Mouse (Mus musculus): ENCODE results near the gene Gm21974. TPM values are rescaled to one million over a fixed set of nuclear protein-coding genes. Genes with fewer than 3 reads are reported as not detected.

Gene Gm21974
- polyA plus RNA-seq, 1 experiment from 2014 or later: not detected

DNA sequence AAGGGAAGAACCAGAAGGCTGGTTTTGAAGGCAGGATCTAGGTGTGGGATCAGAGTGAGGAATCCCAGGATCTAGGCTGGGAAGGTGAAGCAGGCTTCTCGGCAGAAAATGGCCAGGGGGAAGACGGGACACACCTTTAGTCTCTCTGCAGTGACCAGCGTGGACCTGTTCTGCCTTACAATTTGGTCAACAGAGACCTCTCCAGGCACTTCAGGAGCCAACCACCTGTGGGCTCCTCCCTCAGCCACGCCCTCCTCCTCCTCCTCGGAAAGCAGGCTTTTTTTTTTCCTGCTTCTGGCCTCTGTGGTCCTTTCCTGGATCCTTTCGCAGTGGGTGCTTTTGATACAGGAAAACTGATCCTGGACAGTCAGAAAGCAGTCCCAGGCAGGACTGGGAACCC lies 34.7 kb upstream of the Gm21974 start, which contains the start of gene Prss8:
Gene Prss8, minus strand, starts transcription at position 182 of the 400 bp plus-strand sequence.
- H3K36me3 ChIP-seq: peaks cover 21% of the 10 kb centered on the region
- peak within 1 kb of the TSS; percentile 46 for H3K4me3 ChIP-seq (replicated peaks)
- 25% methylated on average over 6 of the region's 6 CpGs for WGBS (ENCODE audit: insufficient replicate concordance)
- peak within 1 kb of the TSS; percentile 55 for H3K4me2 ChIP-seq
- no peak within 1 kb of the TSS for H3K27ac ChIP-seq
- H3K9ac ChIP-seq: peak within 1 kb of the TSS; percentile 66
- H3K9me3 ChIP-seq (replicated peaks): no peaks in the 10 kb centered on the region
- no peak for DNase-seq
- H3K27me3 ChIP-seq: no peaks in the 10 kb centered on the region; the same call in 1 of the 2 replicates
- ATAC-seq (ENCODE audit: low read depth): no peak; the same call in 1 of the 2 replicates
- peaks cover 58% of the 10 kb centered on the region for H3K4me1 ChIP-seq (replicated peaks)

DNA sequence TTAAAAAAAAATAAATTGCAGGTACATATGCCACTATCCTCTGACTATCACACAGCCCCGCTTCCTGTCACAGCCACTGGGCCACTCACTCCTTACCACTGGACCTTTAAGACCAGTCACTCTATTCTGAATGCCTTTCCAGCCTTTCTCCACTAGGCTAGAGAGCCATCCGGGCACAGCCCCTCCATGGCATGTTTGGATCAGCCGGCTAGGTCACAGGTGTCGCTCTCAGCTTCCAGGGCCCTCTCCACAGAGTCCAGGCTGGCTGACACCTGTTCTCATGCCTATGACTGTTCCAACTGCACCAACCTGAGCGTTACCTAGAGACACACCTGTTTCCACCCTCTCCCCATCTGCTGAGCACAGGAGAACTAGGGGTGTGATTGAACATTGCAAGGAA lies 33.3 kb upstream of the Gm21974 start:
- Histone ChIP-seq H3K27ac (no peak overlapping the region), H3K9me3 (replicated peaks) (no peaks in the 10 kb centered on the region), H3K4me2 (peak overlapping the region; percentile 55), H3K36me3 (peaks cover 30% of the 10 kb centered on the region), H3K9ac (0 out of 2 replicates have a peak overlapping the region, but pooled peaks have one; percentile 66), H3K4me1 (replicated peaks) (peaks cover 56% of the 10 kb centered on the region), H3K27me3 (no peaks in the 10 kb centered on the region; the same call in 1 of the 2 replicates), H3K4me3 (replicated peaks) (peak overlapping the region; percentile 46; the same call in 1 of the 2 replicates)
- WGBS (ENCODE audit: insufficient replicate concordance): 57% methylated on average over 5 of the region's 5 CpGs
- no peak for ATAC-seq (ENCODE audit: low read depth)
- no peak for DNase-seq

- H3K4me3 ChIP-seq (replicated peaks): no peak overlapping the region
- H3K4me1 ChIP-seq (replicated peaks): peaks cover 56% of the 10 kb centered on the region
- no peaks in the 10 kb centered on the region; the same call in 1 of the 2 replicates for H3K27me3 ChIP-seq
- ATAC-seq (ENCODE audit: low read depth) (no peak), DNase-seq (no peak)
- H3K36me3 ChIP-seq: peaks cover 36% of the 10 kb centered on the region
- no peaks in the 10 kb centered on the region for H3K9me3 ChIP-seq (replicated peaks)
- no peak overlapping the region for H3K4me2 ChIP-seq
- no peak overlapping the region for H3K27ac ChIP-seq
- 86% methylated on average over 11 of the region's 11 CpGs for WGBS (ENCODE audit: insufficient replicate concordance)
- H3K9ac ChIP-seq: no peak overlapping the region
These were observed 32.5 kb upstream of the Gm21974 start for GRCm38 (mm10) chr7:127927726-127928125.

DNA sequence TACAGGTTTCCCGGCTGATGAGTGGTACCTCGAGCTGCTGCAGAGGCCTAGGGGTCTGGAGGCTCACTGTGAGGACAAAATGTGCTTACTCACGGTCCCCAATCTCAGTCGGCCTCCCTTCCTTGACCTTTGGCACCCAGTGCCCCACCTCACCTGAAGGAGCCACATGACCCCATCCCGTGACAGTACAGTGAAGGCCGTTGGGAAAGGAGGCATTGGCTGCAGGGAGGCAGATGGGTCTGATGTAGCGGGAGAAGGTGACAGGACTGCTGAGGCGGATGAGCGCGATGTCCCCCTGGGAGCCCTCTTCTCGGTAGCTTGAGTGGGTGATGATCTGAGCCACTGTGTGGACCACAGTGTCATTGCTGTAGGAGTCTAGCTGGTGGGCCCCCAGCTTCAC lies 31.6 kb upstream of the Gm21974 start:
- H3K9me3 ChIP-seq (replicated peaks): no peaks in the 10 kb centered on the region
- no peaks in the 10 kb centered on the region; the same call in 1 of the 2 replicates for H3K27me3 ChIP-seq
- 78% methylated on average over 11 of the region's 11 CpGs for WGBS (ENCODE audit: insufficient replicate concordance)
- H3K36me3 ChIP-seq: peaks cover 36% of the 10 kb centered on the region
- H3K4me1 ChIP-seq (replicated peaks): peaks cover 59% of the 10 kb centered on the region
- H3K4me2 ChIP-seq: no peak overlapping the region
- no peak overlapping the region for H3K4me3 ChIP-seq (replicated peaks)
- H3K27ac ChIP-seq: 0 out of 2 replicates have a peak overlapping the region, but pooled peaks have one; percentile 16
- ATAC-seq (ENCODE audit: low read depth): no peak
- no peak for DNase-seq
- H3K9ac ChIP-seq: no peak overlapping the region

DNA sequence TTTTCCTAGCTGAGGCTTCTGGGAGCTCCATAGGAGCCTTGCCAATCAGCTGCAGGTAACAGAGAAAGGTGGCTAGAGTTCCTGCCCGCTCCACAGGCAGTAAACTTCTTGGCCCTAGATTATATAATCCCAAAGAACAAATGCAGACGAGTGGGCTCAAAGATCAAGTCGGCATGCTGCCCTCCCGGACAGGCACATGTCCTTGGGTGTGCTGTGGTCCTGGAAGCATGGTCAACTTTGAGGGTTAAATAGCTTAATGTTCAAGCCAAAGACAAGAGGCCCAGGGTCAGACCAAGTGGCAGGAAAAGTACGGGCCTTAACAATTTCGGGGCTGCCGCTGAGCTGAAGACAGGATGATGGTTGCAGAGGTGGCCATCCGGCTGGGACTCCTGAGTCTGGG lies 30.8 kb upstream of the Gm21974 start:
- ATAC-seq (ENCODE audit: low read depth) (no peak), DNase-seq (no peak)
- H3K27me3 ChIP-seq: no peaks in the 10 kb centered on the region; the same call in 1 of the 2 replicates
- H3K9ac ChIP-seq: no peak overlapping the region
- no peak overlapping the region; the same call in 1 of the 2 replicates for H3K27ac ChIP-seq
- 78% methylated on average over 8 of the region's 8 CpGs for WGBS (ENCODE audit: insufficient replicate concordance)
- no peak overlapping the region for H3K4me3 ChIP-seq (replicated peaks)
- no peak overlapping the region for H3K4me2 ChIP-seq
- H3K4me1 ChIP-seq (replicated peaks): peaks cover 58% of the 10 kb centered on the region
- H3K36me3 ChIP-seq: peaks cover 36% of the 10 kb centered on the region
- no peaks in the 10 kb centered on the region for H3K9me3 ChIP-seq (replicated peaks)

DNA sequence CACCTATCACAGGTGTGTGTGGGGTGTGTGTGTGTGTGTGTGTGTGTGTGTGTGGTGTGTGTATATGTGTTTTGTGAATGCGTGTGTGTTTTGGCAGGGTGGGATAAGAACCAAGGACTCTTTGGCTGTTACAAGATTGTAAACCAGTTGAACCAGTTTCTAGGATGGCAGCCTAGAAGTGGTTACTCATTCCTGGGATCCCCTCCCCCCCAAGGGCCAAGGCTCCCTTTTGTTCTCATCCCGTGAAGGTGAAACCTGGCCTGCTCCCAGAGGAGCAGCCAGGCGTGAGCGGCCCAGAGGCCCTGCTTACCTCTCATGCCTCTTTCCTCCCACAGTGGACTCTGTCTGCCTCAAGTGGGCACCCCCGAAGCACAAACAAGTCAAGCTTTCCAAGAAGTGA lies 30.0 kb upstream of the Gm21974 start:
- no peak overlapping the region for H3K4me3 ChIP-seq (replicated peaks)
- H3K27me3 ChIP-seq: no peaks in the 10 kb centered on the region; the same call in 1 of the 2 replicates
- peaks cover 40% of the 10 kb centered on the region for H3K36me3 ChIP-seq
- no peak overlapping the region for H3K27ac ChIP-seq
- H3K4me1 ChIP-seq (replicated peaks): peaks cover 55% of the 10 kb centered on the region
- H3K4me2 ChIP-seq: no peak overlapping the region
- 86% methylated on average over 5 of the region's 5 CpGs for WGBS (ENCODE audit: insufficient replicate concordance)
- H3K9me3 ChIP-seq (replicated peaks): no peaks in the 10 kb centered on the region
- no peak overlapping the region for H3K9ac ChIP-seq
- DNase-seq (no peak), ATAC-seq (ENCODE audit: low read depth) (no peak)

- Histone ChIP-seq H3K27ac (no peak overlapping the region), H3K4me2 (no peak overlapping the region), H3K4me1 (replicated peaks) (peaks cover 48% of the 10 kb centered on the region), H3K9me3 (replicated peaks) (no peaks in the 10 kb centered on the region), H3K27me3 (no peaks in the 10 kb centered on the region), H3K36me3 (peaks cover 42% of the 10 kb centered on the region), H3K9ac (no peak overlapping the region), H3K4me3 (replicated peaks) (no peak overlapping the region)
- WGBS (ENCODE audit: insufficient replicate concordance): 78% methylated on average over 5 of the region's 5 CpGs
- DNase-seq: no peak
- no peak for ATAC-seq (ENCODE audit: low read depth)
These were observed 28.5 kb upstream of the Gm21974 start for GRCm38 (mm10) chr7:127923714-127924113.

DNA sequence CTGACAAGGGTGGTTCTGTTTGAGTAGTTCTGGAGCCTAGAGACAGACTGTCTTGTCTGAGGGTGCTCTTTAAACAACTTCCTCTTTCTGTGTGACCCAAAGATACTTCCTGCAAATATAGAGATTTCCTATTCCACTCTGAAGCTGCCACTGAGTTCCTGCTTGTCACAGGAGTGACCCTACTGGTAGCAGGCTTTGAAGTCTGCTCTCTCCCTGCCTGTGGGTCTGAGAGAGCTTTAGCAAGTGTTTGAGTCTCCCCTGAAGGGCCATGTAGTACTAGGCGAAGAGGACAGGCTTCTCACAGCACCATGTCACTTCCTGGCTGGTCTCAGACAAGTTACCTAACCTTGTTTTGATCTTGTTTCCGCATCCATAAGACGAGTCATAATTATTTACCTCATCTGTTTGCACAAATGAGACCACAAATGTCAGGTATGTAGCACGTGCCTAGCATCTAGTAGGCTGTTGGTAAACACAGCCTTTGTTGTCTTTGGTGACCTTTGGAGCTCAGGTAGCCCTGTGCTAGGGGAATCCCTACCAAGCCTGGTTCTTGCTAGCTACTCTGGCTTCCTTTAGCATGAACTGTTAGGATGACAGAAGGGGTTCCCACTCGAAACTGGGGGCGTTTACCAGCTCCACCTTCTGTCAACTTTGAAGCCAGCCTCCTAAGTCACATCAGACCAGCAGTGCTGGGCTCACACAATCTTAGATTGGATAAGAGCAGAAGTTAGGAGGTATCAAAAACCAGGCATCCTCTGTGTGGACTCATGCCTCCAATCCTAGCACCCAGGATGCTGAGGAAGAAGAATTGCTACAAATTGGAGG lies 27.4 kb upstream of the Gm21974 start:
- WGBS (ENCODE audit: insufficient replicate concordance): 57% methylated on average over 6 of the region's 6 CpGs
- H3K4me1 ChIP-seq (replicated peaks): peaks cover 46% of the 10 kb centered on the region
- H3K27ac ChIP-seq: peak overlapping the region; percentile 34
- no peak overlapping the region for H3K4me2 ChIP-seq
- H3K27me3 ChIP-seq: no peaks in the 10 kb centered on the region
- H3K9ac ChIP-seq: no peak overlapping the region
- DNase-seq (no peak), ATAC-seq (ENCODE audit: low read depth) (no peak)
- peaks cover 44% of the 10 kb centered on the region for H3K36me3 ChIP-seq
- H3K9me3 ChIP-seq (replicated peaks): no peaks in the 10 kb centered on the region
- H3K4me3 ChIP-seq (replicated peaks): no peak overlapping the region

DNA sequence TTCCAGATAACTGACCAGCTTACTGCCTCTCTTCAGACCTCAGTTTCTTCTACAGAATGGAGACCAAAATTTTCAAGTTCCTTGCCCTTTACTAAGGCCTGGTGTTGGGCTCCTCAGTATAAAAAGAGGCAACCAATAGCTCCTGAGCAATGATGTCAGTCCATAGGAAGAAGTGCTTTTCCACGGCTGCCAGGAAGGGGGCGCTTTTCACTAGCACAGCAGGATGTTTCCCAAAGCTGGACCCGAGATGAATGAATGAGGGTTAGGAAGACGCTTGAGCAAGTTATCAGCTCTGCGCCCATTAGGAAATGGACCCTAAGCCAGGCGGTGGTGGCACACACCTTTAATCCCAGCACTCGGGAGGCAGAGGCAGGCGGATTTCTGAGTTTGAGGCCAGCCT lies 26.3 kb upstream of the Gm21974 start:
- DNase-seq (no peak), ATAC-seq (ENCODE audit: low read depth) (no peak)
- 0 out of 2 replicates have a peak overlapping the region, but pooled peaks have one; percentile 34 for H3K27ac ChIP-seq
- no peaks in the 10 kb centered on the region for H3K27me3 ChIP-seq
- peaks cover 48% of the 10 kb centered on the region for H3K36me3 ChIP-seq
- WGBS (ENCODE audit: insufficient replicate concordance): 47% methylated on average over 8 of the region's 8 CpGs
- H3K9ac ChIP-seq: no peak overlapping the region
- H3K4me3 ChIP-seq (replicated peaks): no peak overlapping the region
- no peak overlapping the region for H3K4me2 ChIP-seq
- no peaks in the 10 kb centered on the region for H3K9me3 ChIP-seq (replicated peaks)
- peaks cover 43% of the 10 kb centered on the region for H3K4me1 ChIP-seq (replicated peaks)

DNA sequence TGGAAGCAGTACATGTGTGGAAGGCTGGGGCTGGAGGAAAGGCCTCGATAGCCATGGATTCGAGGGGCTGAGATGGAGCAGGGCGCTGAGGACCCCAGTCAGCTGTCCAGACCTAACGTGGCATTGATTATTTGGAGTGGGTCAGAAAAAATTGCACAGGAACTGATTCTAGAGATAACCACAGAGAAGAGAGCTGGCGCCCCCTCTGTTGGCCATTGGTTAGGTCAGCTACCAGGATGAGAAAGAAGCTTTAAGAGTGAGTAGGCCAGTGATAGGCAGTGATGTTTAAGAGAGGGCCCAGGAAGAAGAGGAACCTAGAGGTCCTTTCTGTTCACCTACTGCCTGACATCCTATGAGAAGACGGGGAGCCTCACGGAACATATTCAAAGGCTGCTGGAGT lies 24.0 kb upstream of the Gm21974 start:
- Histone ChIP-seq H3K27me3 (no peaks in the 10 kb centered on the region), H3K4me2 (no peak overlapping the region), H3K9me3 (replicated peaks) (no peaks in the 10 kb centered on the region), H3K27ac (no peak overlapping the region), H3K9ac (no peak overlapping the region), H3K4me1 (replicated peaks) (peaks cover 40% of the 10 kb centered on the region), H3K36me3 (peaks cover 38% of the 10 kb centered on the region), H3K4me3 (replicated peaks) (no peak overlapping the region)
- WGBS (ENCODE audit: insufficient replicate concordance): 69% methylated on average over 7 of the region's 7 CpGs
- ATAC-seq (ENCODE audit: low read depth) (no peak), DNase-seq (no peak)

DNA sequence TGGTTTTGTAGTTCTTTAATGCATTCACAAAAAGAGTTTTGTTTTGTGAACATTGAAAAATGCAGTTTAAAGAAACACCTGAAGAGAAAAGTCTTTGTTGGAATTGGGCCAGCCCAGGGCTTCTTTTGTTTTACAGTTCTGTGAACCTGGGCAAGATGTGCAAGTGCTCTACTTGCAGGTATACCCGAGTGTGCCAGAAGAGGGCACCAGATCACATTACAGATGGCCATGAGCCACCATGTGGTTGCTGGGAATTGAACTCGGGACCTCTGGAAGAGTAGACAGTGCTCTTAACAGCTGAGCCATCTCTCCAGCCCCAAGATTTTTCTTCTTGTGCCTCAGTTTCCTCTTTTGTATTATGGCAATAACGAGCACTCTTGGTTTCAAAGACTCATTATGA lies 22.9 kb upstream of the Gm21974 start:
- no peak for ATAC-seq (ENCODE audit: low read depth)
- Histone ChIP-seq H3K9ac (no peak overlapping the region), H3K9me3 (replicated peaks) (no peaks in the 10 kb centered on the region), H3K27ac (no peak overlapping the region), H3K4me1 (replicated peaks) (peaks cover 33% of the 10 kb centered on the region), H3K27me3 (no peaks in the 10 kb centered on the region), H3K4me2 (no peak overlapping the region), H3K36me3 (peaks cover 33% of the 10 kb centered on the region), H3K4me3 (replicated peaks) (no peak overlapping the region)
- DNase-seq: peak; percentile 47
- 40% methylated on average over 3 of the region's 3 CpGs for WGBS (ENCODE audit: insufficient replicate concordance)
